Mouse (Mus musculus): ENCODE data around the gene Ubxn10. TPM values are rescaled to one million over a fixed set of nuclear protein-coding genes. Genes with fewer than 3 reads are reported as not detected.

Ubxn10 gene
- polyA plus RNA-seq (2017; shearing (Covaris generic)): not detected

DNA sequence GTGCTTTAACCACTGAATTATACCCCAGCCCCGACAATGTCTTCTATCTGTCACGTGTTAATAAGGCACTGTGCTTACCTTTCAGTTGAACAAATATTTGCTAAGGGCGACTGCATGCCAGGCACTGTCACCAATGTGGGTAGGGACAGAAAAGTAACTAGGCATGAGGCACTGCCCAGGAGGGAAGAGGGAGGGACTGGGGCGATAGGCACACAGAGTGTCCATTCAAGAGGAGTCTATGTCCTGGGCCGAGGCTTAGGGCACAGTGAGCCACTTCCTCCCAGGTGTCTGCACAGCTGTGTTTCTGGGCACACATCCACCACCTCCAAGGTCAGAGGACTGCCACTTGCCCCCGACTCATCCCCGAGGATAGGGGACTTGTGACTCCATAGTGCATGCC, at the start of gene Ubxn10:
Ubxn10 (minus strand) TSS at position 137 of the 400 bp plus-strand sequence.
- ATAC-seq: no peak

DNA sequence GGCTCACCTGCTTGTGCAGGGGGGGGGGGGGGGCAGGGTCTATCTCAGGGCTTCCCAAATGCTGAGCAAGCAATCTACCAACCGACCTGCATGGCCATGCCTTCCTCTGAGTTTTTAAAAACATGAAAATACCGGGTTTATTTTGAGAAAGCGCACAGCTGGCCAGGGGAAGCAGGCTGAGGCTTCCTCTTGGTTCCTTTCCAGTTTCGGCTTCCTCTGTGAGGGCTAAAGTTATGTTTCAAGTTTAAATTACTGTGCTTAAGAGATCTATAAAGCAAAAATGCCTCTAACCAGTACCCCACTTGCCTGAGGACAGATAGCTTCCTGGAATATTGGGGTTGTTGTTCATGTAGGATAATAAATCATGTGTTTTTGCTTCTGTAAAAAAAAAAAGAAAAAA, 49.2 kb upstream of the Ubxn10 start:
- ATAC-seq: no peak

DNA sequence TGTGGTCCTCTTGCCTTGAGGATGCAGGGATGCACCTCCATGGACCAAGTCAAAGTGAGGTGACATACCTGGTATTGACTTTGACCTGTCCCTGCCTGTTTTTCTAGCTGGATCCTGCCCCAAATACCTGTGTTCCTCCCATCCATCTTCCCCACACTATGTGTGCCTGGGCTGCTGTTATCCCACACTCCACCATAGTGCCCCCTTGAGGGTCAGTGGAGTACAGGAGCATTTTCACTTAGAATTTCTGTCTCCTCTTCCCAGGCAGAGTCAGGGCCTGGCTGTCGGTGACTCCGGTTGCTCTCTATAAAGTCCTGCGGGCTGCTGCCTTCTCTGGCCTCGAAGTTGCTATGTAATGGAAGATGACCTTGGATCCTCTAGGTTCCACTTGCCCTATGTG, 48.8 kb upstream of the Ubxn10 start:
- no peak for ATAC-seq

DNA sequence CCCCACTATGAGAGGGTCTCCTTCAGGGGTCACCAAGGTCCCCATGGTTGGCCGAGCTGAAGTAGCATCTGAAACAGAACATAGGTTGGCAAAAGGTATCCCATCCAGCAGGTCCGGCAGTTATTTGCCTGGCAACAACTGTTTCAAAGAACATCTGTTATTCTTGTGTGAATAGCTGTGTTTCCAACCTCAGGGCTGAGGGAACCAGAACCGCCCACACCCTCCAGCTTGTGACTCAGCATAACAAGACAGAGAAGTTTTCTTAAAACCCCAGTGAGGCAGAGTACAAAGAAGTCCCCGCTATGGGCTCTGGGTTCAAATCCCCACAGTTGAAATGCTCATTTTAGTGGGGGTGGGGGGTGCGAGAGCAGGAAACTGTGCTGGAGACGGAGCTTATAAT, 45.1 kb upstream of the Ubxn10 start:
- ATAC-seq: no peak

DNA sequence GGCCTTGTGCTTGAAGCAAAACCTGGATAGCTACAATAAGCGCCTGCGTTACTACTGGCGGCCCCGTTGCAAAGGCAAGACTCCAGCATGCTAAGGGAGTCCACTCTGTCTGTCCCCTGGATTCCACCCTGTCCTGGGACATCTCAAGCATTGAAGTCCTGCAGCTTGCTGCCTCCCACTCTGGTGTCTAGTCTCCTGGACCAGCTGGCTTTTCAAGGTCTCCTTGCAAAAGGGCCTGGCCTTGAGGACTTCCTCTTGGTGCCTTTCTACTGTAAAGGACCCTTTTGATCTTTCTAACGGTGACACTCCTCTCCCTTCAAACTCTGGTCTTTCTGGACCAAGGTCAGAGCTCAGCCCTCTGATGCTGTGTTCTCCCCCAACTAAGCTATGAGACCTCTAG, 43.3 kb upstream of the Ubxn10 start:
- ATAC-seq: no peak

DNA sequence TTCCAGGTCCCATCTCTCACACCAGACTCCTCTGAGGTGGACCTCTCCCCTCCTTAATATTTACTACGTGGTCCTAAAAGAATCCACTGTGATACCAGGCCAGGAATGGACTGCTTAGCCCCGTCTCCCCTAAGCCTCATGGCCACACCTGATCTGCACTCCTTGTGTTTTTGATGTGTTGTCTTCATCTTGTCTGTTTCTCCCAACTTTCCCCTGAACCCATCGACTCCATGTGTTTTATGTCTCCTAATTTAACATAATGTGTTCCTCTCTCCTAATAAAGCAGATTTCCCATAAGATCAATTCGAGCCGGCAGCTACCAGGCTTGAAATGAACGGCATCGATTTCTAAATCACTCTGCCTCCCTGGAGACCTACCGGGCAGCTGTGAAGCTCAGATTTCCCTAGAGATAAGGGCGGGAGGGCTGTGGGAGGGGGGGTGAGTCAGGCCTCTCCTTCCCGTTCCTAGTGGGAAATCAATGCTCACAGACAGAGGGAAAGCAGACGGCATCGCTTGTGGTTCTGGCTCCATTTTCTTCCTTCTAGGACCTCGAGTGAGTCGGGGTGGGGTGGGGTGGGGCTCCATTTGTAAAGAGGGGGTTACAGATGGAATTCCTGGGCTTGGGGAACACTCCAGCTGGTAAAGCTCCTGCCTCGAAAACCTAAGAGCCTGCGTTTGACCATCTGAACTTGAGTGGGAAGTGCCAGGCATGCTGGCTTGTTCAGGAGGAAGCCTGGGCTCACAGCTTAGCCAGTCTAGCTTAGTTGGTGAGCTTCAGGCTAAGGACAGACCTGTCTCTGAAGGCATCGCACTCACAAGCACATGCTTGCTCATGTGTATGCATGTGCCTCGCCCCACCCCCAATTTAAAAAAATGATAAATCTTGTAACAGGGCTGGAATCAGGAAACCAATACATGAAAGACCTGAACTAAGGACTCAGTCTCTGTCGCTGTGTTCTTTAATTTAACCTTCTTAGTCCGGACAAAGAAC, 40.7 kb upstream of the Ubxn10 start:
- ATAC-seq: no peak

DNA sequence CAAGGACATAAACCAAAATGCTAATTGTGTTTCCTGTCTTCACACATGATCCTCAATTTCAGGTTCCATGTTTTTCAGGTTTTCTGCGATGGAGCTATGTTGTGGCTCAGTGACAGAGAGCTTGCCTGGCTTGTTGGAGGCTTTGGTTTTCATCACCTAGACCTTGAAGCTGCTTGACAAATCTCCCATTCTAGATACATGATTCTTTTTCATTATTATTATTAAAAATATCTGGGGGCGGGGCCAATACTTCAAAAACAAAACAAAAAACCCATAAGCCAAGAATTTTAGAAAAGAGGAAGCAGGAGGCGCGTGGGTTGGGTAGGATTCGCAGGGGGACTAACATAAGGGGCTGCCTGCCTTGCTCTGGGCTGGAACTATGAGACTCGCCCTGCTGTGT, 38.5 kb upstream of the Ubxn10 start, which contains the start of gene Pla2g2d:
Pla2g2d (plus strand) TSS at position 301 of the 400 bp plus-strand sequence.
- no peak for ATAC-seq

DNA sequence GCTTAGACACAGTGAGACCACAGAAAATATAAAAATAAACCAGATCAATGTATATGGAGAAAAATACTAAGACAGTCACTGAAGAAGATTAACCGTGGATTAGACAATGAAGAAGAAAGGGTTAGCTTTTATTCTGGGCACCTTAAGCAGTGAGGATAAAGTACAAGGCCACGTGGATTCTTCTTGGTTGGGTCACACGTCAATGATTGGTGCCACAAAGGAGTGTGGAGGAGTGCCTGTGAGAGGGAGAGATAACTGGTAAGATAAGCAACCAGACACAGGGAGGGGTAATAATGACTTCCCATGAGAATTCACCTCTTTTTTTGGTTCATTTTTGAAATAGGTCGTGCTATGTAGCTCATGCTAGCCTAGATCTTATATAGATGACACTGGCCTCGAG, 35.4 kb upstream of the Ubxn10 start:
- no peak for ATAC-seq

DNA sequence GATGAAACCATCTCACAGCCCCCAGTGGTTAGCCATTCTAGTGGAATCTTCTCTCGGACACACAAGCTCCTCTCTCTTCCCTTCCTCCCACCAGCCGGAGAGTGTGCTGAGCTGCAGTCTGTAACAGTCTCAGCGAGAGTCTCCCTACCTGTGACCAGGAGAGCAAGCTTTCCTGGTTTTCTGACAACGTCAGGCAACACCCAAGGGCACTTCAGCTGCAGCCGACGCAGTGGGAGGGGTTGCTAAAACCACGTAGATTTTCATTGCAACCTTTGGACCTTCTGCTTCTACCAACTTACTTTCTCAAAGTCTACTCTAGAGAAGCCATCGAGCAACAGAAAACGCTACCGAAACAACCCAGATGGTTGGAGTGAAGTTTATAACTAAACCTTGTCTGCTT, 35.0 kb upstream of the Ubxn10 start:
- no peak for ATAC-seq

DNA sequence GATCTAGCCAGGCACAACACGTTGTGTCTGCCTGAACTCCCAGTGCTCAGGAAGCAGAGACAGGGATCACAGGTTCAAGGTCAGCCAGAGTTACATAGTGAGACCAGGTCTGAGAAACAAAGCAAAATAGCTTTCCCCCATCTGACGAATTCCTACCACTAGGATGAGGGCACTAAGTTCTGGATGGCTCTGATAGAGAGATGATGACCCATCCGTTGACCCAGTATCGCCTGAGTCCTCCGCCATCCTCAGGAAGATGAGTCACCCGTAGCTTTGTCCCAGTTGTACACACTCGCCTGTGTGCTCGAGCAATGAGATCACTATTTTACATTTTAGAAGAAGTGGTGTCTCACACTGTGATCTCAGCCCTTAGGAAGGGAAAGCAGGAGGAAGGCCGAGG, 25.3 kb upstream of the Ubxn10 start:
- no peak for ATAC-seq

DNA sequence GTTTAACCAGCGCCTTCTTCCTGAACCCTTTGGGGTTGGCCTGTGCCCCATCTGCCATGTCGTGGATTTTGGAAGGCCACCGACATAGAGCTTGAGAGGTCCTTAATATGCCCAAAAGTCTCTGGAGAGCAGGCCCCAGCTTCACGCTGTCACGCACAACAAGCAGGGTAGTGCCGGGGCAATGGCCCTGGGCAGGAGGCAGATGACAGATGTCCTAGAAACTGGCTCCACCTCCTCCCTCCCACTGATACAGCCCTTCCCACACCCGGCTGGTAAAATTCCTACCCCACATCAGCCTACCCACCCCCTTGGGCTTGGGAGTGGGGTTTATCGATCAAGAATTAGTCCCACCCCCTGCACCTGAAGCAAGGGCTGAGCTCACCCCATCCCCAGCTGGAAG, 20.4 kb upstream of the Ubxn10 start, which contains the start of gene Pla2g2f:
Pla2g2f (minus strand) TSS at position 211 of the 400 bp plus-strand sequence.
- ATAC-seq: no peak

DNA sequence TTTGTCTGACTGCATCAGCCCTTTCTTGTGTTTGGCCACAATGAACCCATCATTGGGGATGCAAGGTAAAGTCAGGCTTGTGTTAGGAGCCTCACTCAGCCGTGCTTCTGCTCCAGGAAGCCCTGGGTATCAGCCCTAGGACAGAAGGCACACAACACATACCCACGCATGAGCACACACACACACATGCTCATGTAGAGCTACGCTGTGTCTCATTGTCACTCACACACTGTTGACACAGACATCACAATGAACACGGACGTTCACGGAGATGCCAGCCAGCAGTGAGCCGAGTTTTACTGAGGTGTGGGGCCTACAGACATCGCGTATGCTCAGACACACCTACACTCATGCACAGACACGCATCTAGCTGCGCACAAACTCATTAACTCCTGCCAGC, 19.0 kb upstream of the Ubxn10 start:
- ATAC-seq: no peak

DNA sequence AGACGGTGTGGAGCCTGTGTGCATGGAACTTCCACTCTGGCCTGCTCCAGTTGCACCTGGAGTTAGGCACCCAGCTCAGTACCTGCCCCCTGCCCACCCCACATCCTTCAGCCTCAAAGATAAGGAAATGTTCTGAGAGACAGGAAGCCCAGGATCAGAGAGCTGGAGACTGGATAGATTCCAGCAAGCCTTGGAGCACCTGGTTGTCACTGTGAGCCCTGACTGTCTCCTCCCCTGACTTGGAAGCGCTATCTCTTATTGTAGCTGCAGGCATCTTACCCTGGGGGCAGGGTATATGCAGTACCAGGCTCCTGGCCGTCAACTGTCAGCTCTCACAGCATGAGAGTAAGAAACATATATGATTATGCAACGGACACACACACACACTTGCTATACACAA, 18.5 kb upstream of the Ubxn10 start:
- ATAC-seq: no peak

DNA sequence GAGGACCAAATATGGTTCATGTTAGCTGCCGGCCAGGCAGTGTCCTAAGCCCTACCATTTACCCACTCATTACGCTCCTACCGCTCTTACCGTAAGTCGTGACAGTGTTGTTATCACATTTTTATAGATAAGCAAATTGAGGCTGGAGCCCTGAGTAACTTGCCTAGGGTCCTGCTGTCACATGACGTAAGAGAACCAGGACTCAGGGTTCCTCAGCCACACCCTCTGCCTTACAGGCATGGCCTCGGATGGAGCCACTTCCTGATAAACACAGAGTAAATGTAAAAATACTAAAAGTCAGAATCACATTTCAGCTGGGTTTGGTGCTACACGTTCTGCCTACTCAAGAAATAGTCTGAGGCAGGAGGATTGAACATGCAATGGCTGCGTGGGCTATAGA, 17.5 kb upstream of the Ubxn10 start:
- ATAC-seq: no peak

DNA sequence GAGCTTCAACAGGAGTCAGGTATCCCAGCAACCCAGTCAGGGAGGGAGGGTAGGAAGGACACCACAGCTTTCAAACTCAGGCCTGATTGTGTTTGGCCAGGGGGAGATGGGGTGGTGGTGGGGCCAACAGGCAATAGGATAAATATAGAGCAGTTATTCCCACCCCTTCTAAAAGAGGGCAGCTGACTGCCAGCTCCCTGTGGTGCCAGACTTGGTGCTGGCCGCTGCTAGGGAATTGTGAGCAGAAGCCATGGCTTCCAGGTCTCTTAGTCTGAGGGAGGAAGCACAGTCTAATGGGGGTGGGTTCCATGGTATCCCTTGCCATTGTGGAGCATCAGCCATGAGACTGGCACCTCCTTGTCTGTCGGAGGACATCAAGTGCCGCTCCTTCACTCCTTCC, 16.6 kb upstream of the Ubxn10 start:
- no peak for ATAC-seq

DNA sequence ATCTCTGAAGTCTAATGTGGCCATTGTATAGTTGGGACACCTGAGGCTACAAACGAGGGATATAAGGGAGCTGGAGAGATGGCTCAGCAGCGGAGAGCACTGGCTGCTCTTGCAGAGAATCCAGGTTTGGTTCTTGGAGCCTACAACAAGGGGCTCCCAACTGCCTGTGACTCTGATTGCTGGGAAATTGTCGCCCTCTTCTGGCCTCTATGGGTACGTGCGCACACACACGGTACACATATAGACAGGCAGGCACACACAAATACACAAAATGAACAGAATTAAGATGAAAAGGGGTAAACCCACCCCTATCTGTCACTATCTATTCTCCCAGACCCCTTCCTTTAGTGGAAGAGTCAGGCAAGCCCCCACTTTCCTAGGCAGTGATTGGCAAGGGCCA, 15.6 kb upstream of the Ubxn10 start:
- ATAC-seq: no peak

DNA sequence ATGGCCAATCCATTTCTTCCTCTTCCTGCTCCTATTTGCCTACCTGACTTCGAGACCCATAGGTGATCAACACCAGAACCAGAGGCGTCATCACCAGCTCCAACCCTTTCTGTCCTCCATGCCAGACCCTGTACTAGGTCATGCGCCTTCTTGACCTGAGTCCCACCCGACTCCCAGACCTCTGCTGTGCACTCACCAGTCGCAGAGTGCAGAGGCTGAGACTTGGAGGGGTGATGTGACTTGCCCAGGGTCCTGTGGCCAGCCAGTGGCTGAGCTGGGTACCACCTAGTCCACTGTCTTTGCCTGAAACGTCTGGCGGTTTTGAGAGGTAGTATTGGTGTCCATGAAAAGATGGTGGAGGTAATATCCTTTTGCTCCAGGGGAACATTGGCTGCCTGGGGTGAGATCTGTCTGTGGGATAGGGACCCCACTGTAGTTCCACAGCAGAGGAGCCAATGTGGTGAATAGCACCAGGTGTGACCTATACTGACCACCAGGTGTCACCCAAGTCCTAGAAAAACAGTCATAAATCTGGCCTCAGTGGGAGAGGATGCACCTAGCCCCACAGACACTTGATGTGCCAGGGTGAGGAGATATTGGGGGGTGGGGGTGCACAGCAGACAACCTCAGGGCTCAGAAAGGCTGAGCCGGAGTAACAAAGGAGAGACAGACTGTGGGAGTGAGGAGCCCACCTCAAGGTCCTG, 11.6 kb upstream of the Ubxn10 start:
- no peak for ATAC-seq

DNA sequence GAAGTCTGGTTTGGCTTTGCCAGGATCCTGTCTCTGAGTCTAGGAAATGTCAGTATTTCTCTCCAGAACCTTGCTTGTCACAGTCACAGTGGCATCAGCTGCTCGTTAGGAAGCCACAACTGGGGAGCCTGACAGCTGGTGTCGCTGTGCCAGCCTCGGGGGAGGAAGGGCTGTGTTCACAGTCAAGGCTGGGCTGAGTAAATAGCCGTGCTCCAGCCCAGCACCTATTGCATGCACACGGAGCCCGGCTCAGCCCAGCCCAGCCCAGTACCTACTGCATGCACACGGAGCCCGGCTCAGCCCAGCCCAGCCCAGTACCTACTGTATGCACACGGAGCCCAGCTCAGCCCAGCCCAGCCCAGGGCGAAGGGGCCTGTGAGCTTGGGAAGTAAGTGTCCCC, 10.9 kb upstream of the Ubxn10 start:
- ATAC-seq: no peak

DNA sequence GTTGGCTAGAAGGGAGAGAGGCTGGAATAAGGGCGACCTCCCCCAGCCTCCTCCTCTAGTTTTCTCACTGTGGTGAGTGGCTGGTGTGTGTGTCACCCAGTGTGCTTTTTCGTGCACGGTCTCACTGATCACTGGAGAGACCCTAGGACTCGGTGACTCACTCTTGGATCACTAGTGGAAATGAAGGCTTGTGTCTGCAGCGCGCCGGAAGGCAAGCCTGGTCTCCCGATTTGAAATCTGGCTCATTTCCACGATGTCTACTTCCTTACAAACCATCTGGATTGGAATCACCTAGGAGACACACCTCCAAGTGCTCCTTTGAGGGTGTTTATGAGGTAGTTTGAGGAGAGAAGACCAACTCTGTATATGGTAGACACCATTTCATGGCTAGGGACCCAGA, 9.9 kb upstream of the Ubxn10 start:
- ATAC-seq: no peak

DNA sequence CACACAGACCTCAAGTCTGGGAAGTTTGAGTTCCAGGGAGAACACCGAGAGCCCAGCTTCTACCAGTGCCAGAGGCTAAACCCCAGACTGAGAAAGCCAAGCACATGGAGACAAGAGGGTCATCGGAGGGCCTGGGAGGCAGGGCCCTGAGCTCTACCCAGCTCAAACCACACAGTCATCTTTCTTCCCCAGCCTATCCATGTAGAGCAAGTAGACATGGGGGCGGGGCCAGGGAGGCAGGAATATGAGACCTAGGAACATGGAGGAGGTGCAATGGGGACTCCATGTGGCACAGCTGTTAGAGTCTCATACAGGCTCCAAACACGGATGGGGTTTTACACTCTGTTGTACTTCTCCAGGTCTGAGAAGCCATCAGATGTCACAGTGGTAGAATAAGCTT, 8.9 kb upstream of the Ubxn10 start:
- no peak for ATAC-seq

DNA sequence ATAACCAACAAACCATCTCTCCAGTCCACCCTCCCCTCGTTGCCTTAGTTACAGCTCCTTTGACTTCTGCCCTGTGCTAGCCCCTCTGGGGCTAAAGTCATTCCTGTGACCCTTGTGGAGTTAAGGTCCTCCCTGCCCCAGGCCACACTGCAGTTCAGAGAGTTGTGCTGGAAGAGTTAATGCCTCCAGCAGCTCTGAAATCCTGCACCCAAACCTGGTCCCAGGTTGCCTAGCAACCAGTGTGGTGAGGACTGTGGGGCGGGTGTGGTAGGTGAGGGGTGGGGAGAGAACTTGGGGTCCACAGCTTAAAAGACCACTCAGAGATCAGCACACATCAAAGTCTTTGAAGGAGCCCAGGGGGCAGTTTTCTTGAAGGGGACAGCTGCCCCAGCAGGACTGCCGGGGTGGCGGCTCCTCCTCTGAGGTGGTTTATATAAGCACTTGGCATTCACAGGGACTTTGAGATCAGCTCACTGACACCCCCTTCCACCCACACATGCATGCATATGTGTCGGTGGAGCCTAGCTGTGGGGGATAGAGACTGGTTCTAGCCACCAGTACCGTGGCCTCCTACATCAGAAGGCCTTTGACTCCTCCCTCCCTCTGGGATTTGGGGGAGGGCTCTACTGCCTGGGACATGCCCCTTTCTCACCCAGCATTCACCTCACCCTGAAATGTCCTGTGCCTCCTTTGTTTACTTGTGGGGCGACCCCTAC, 2.3 kb upstream of the Ubxn10 start:
- ATAC-seq: no peak

DNA sequence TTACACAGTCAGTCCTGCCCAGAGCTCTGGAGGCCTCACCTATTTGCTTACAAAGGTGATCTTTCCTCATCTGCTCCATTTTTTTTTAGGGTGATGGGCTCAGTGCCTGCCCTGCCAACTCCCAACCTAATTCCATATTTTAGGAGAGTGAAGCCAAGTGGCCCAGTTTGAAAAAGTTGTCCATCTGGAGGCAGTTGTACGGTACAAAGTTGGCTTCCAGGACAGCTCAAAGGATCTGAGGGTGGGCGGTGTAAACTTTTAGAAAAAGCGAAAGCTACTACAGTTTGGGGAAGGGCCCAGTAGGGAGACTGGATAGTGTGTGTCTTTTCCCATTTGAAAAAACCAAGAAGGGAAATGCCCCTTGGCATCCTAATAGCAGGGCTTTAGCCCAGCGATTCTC, 2.1 kb downstream of the Ubxn10 start:
- ATAC-seq: no peak

DNA sequence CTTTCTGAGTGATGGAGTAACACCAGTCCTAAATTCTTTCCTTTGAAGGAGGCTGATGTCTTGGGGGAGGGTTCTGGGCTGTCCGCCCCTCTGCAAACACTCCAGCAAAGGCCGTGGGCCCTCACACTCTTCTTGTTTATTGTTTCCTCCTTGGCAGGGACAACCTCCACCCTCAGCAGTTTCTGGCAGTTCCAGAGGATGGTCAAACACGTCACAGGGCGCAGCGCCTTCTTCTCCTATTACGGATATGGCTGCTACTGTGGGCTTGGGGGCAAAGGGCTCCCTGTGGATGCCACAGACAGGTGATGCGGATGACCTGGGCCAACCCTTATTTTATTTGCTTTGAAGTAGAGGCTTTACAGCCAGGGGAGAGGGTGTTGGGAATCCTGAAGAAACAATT, 2.9 kb downstream of the Ubxn10 start:
- no peak for ATAC-seq
